Mouse (Mus musculus) embryonic fibroblast, embryonic 13.5 days (primary cell): Measurements from ENCODE around the gene Nol4l. TPM values are rescaled to one million over a fixed set of nuclear protein-coding genes. Genes with fewer than 3 reads are reported as not detected.
A peak's percentile ranks its signal among the peaks of the same experiment; 100 is the strongest.

Source experiments
- H3K27ac ChIP-seq: 2 replicates; pipeline ENCODE4 v1.5.1; 2012; ENCODE audit warnings: low read length, control low read depth, inconsistent platforms; ENCODE audit not compliant: insufficient read depth
- H3K4me1 ChIP-seq: 2 replicates; pipeline ENCODE4 v1.6.1; 2011; ENCODE audit warnings: low read length; ENCODE audit not compliant: control insufficient read depth, insufficient read depth
- H3K4me3 ChIP-seq: 2 replicates; pipeline ENCODE4 v1.5.1; 2011; ENCODE audit warnings: mild to moderate bottlenecking, control low read depth, low read length; ENCODE audit not compliant: insufficient read depth
- CTCF ChIP-seq: IDR thresholded peaks from 2 replicates; pipeline ENCODE4 v1.5.1; 2011; ENCODE audit warnings: mild to moderate bottlenecking, control low read depth, low read length, moderate library complexity, borderline replicate concordance; ENCODE audit not compliant: insufficient read depth
- POLR2A ChIP-seq: IDR thresholded peaks from 2 replicates; pipeline ENCODE4 v1.6.1; 2011; ENCODE audit warnings: low read depth, mild to moderate bottlenecking, control low read depth, low read length, moderate library complexity
- polyA plus RNA-seq: library from polyadenylated mRNA; stranded (reverse); fragments of >200 nt; gene quantifications from 2 replicates; pipeline ENCODE4 v1.2.4, GENCODE M21; 2011; ENCODE audit warnings: low read depth; ENCODE audit not compliant: missing spikeins, insufficient read length

The Nol4l gene
- polyA plus RNA-seq, 1 experiment, result 4.2 TPM

DNA sequence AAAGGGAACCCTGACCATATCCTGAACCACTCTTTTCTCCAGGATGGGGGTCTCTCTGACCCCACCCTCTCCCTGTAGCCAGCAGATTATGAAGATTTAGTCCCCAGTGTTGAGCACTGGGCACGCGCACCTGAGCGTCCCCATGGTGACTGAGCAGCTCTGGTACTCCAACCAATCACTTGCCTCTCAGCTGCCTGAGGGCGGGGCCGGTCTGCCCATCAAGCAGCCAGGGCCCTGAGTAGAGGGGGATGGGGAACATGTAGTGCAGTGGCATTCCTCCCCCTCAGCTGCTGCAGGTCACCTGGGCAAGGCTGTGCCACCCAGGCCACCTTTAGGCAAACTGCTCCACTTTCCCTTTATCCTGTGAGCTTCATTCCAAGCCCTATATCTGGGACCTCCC lies 107.7 kb downstream of the Nol4l start:
- no peak for TF ChIP-seq POLR2A
- no peak for TF ChIP-seq CTCF
- no peaks in the 10 kb centered on the region for H3K4me1 ChIP-seq
- no peak overlapping the region for H3K4me3 ChIP-seq
- no peak overlapping the region for H3K27ac ChIP-seq

- Histone ChIP-seq H3K4me1 (no peaks in the 10 kb centered on the region), H3K27ac (no peak overlapping the region), H3K4me3 (no peak overlapping the region)
- TF ChIP-seq CTCF (no peak), POLR2A (no peak)
These were observed 108.5 kb downstream of the Nol4l start for GRCm38 (mm10) chr2:153421233-153421632.

GRCm38 (mm10) chr2:153418381-153418780 lies 111.4 kb downstream of the Nol4l start:
- TF ChIP-seq CTCF (no peak), POLR2A (no peak)
- Histone ChIP-seq H3K4me3 (no peak overlapping the region), H3K27ac (no peak overlapping the region), H3K4me1 (no peaks in the 10 kb centered on the region)

DNA sequence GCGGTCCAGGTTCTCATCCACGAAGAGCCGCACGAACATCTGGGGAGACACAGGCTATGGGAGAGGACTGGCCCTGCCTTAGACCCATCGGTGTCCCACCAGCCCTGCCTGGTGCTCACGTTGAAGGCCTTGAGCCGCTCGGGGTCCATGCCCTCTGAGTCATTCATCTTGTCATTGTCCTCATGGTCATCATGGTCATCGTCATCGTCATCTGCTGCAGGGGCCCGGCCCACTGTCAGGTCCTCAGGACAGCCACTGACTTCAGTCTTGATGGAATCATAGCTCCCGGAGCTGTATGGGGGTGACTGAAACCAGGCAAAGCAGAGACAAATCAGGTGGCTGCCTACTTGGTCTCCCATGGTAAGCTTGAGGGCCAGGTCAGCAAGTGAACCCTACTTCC lies 111.9 kb downstream of the Nol4l start:
- H3K4me1 ChIP-seq, result no peaks in the 10 kb centered on the region
- no peak overlapping the region for H3K27ac ChIP-seq
- no peak for TF ChIP-seq CTCF
- no peak for TF ChIP-seq POLR2A
- H3K4me3 ChIP-seq, result no peak overlapping the region

DNA sequence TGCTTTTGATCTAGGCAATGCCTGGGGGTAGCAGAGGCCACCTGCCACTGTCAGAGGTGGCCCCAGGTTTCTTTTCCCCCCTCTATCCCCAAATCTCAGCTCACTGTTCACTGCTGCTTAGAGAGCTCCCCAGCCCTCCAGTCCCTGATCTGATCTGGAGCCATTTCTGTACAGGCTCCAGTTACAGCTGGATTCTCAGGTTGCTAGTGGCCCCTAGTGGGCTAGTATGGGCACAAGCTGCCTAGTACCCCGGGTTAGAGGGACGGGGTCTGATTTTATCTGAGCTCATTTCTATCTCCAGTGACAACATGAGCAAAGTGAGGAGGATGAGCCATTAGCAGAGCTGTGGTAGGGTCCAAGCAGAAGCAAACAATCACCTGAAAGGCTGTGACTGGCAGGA lies 115.2 kb downstream of the Nol4l start:
- Histone ChIP-seq H3K4me3 (no peak overlapping the region), H3K27ac (no peak overlapping the region), H3K4me1 (no peaks in the 10 kb centered on the region)
- no peak for TF ChIP-seq POLR2A
- peak; percentile 33; the same call in 1 of the 2 replicates for TF ChIP-seq CTCF

GRCm38 (mm10) chr2:153412563-153412962 lies 117.2 kb downstream of the Nol4l start:
- Histone ChIP-seq H3K4me1 (no peaks in the 10 kb centered on the region), H3K4me3 (no peak overlapping the region), H3K27ac (no peak overlapping the region)
- TF ChIP-seq CTCF, result no peak
- no peak for TF ChIP-seq POLR2A

DNA sequence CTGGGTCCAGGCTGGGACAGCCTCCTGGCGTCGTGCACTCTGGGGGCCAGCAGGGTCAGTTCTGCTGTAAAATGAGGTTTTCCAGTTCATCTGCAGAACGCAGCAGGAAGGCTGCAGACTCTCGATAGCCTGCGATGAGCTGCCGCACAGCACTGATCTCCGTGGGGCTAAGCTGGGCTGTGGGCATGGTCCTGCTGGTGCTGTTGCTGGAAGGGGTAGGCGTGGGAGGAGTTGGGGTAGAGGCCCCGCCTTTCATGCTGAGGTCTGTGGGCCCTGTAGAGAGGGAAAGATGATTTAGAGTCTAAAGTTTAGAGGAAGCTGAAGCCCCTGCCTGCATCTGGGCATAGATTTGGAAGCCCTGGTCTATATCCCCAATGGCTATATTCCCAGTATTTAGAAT lies 118.2 kb downstream of the Nol4l start:
- no peak overlapping the region for H3K4me3 ChIP-seq
- H3K27ac ChIP-seq, result no peak overlapping the region
- no peak for TF ChIP-seq POLR2A
- TF ChIP-seq CTCF, result no peak

DNA sequence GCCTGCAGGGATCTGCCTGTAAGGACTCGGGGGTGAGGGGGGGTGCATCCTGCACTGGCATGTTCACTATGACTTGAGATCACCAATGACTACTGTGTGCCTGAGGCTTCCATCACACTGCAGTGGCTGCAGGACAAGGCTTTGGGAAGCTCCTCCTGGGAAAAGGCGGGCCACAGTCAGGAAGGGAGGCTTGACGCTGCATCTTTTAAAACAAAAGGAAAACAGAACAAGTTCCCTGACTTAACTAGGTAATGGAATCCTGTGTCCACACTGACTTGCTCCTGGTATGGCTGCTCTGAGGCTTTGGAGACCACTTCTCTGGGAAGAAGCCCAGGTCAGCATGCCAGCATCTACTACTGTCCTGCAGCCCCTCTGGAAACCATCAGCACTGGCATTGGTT lies 120.8 kb downstream of the Nol4l start:
- Histone ChIP-seq H3K27ac (no peak overlapping the region), H3K4me3 (no peak overlapping the region), H3K4me1 (no peaks in the 10 kb centered on the region)
- TF ChIP-seq POLR2A (no peak), CTCF (no peak)

More for the DNA sequence above, 118.2 kb downstream of the Nol4l start:
- H3K4me1 ChIP-seq, result no peaks in the 10 kb centered on the region

GRCm38 (mm10) chr2:153406882-153407281 lies 122.9 kb downstream of the Nol4l start:
- no peak overlapping the region for H3K27ac ChIP-seq
- TF ChIP-seq CTCF (no peak), POLR2A (no peak)
- no peak overlapping the region for H3K4me3 ChIP-seq
- no peaks in the 10 kb centered on the region for H3K4me1 ChIP-seq

GRCm38 (mm10) chr2:153404882-153405281 lies 124.9 kb downstream of the Nol4l start:
- Histone ChIP-seq H3K4me3 (no peak overlapping the region), H3K27ac (no peak overlapping the region), H3K4me1 (no peaks in the 10 kb centered on the region)
- no peak for TF ChIP-seq CTCF

GRCm38 (mm10) chr2:153404062-153404461 lies 125.7 kb downstream of the Nol4l start:
- Histone ChIP-seq H3K27ac (no peak overlapping the region), H3K4me1 (no peaks in the 10 kb centered on the region), H3K4me3 (no peak overlapping the region)
- TF ChIP-seq CTCF, result no peak
- TF ChIP-seq POLR2A, result no peak
